Mouse (Mus musculus) intestine, embryonic 14.5 days (tissue): ENCODE data around the gene D430042O09Rik. TPM values are rescaled to one million over a fixed set of nuclear protein-coding genes. Genes with fewer than 3 reads are reported as not detected.
A peak's percentile ranks its signal among the peaks of the same experiment; 100 is the strongest.
"Not testable (repeated sequence)": the region's sequence is repeated elsewhere in the genome, so short reads cannot be mapped to it uniquely, and the experiment has no call there.

Source experiments
- ATAC-seq: fragments of 200-750 bp; cut with Nextera tagmentation; replicated peaks from 2 replicates; pipeline ENCODE4 v1.8.0; 2017; ENCODE audit warnings: low read depth, moderate number of reproducible peaks, moderate TSS enrichment, moderate library complexity; ENCODE audit not compliant: low FRiP score, low TSS enrichment
- DNase-seq: peaks from one replicate; pipeline ENCODE4 v3.0.0-alpha.2; 2018; ENCODE audit warnings: low spot score
- H3K27ac ChIP-seq: fragments of 300-500 bp; sonication (generic); 2 replicates; pipeline ENCODE4 v1.5.1; 2014; ENCODE audit warnings: low read depth, mild to moderate bottlenecking, control low read depth
- H3K27me3 ChIP-seq: fragments of 300-500 bp; sonication (generic); replicated peaks from 2 replicates; pipeline ENCODE4 v1.6.1; 2014; ENCODE audit warnings: low read length, control low read depth; ENCODE audit not compliant: control insufficient read depth, insufficient read depth
- H3K36me3 ChIP-seq: fragments of 300-500 bp; sonication (generic); 2 replicates; pipeline ENCODE4 v1.6.1; 2014; ENCODE audit warnings: low read length, control low read depth; ENCODE audit not compliant: control insufficient read depth, insufficient read depth
- H3K4me1 ChIP-seq: fragments of 300-500 bp; sonication (generic); replicated peaks from 2 replicates; pipeline ENCODE4 v1.6.1; 2014; ENCODE audit warnings: low read length, control low read depth, mixed read lengths; ENCODE audit not compliant: control insufficient read depth, insufficient read depth
- H3K4me2 ChIP-seq: fragments of 300-500 bp; sonication (generic); 2 replicates; pipeline ENCODE4 v1.6.1; 2014; ENCODE audit warnings: low read length
- H3K4me3 ChIP-seq: fragments of 300-500 bp; sonication (generic); 2 replicates; pipeline ENCODE4 v1.5.1; 2014; ENCODE audit warnings: low read depth, low read length, control low read depth, mixed read lengths
- H3K9ac ChIP-seq: fragments of 300-500 bp; sonication (generic); 2 replicates; pipeline ENCODE4 v1.6.1; 2014; ENCODE audit warnings: mild to moderate bottlenecking, low read length
- H3K9me3 ChIP-seq: fragments of 300-500 bp; sonication (generic); 2 replicates; pipeline ENCODE4 v1.6.1; 2016; ENCODE audit warnings: low read length, control low read depth; ENCODE audit not compliant: control insufficient read depth
- WGBS: fragments of 180-500 bp; shearing (Covaris S2); extraction: QIAGEN DNeasy Blood & Tissue Kit; methylation state at CpG from one replicate; pipeline ENCODE4 v1.1.7; 2014; 5-methylcytosine and 5-hydroxymethylcytosine counted together
- polyA plus RNA-seq: library from polyadenylated mRNA; unstranded; fragments of >200 nt; fragmentation: Nextera tagmentation; extraction: Ambion mirVana; gene quantifications from 2 replicates; pipeline ENCODE4 v1.2.1, GENCODE M21; 2014

D430042O09Rik gene
- polyA plus RNA-seq, 1 experiment from 2014 or later: 7.7 TPM

DNA sequence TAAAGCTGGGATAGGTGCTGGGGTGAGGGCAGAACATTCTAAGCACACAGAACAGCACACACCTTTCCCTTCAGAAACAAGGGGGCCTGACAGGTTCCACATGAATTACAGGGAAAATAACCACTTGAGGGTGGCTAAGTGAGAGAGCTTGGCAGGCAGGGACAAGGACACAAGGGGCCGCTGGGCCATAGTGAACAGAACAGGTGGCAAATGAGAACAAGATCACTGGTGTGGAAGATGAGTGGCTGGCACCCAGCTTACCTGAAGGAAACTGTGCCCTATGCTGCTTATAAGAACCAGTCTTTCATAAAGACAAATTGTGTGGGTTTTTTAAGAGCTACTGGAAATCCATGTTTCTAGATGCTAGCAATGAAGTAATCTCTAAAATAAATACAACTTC is 4.9 kb upstream of the D430042O09Rik start:
- H3K9me3 ChIP-seq: peaks cover 8% of the 10 kb centered on the region
- H3K4me3 ChIP-seq: no peak overlapping the region
- peaks cover 22% of the 10 kb centered on the region for H3K4me1 ChIP-seq
- no peaks in the 10 kb centered on the region for H3K27me3 ChIP-seq
- H3K36me3 ChIP-seq: peaks cover 67% of the 10 kb centered on the region
- H3K9ac ChIP-seq: no peak overlapping the region
- no peak overlapping the region for H3K4me2 ChIP-seq
- H3K27ac ChIP-seq: no peak overlapping the region
- WGBS: 92% methylated on average over 1 of the region's 1 CpGs
- ATAC-seq: no peak
- DNase-seq: no peak

DNA sequence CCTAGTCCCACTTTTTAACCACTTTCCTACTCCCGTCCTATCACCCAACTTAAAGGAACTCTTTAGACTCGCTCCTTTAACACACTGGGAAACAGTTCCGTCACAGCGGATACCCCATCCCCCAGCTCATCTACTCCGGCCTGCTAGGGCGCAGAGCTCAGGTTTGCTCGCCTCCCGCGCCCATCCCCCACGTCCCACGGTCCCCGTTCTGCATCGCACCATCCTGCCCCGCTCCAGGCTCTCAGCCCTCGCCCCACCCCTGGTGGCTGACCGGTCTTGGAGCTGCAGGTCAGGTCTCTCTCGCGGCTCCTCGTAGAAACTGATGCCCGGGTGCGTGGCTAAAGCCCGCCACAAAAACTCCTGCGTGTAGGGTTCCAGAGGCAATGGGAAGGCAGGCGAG is 502 bp upstream of the D430042O09Rik start:
- Histone ChIP-seq H3K9me3 (no peaks in the 10 kb centered on the region), H3K9ac (peak overlapping the region; percentile 88), H3K27ac (peak overlapping the region; percentile 91), H3K4me3 (peak overlapping the region; percentile 88), H3K4me2 (peak overlapping the region; percentile 63), H3K27me3 (no peaks in the 10 kb centered on the region), H3K36me3 (peaks cover 23% of the 10 kb centered on the region), H3K4me1 (peaks cover 27% of the 10 kb centered on the region)
- DNase-seq (no peak), ATAC-seq (peak; percentile 82)
- under 1% methylated on average over 23 of the region's 24 CpGs for WGBS

DNA sequence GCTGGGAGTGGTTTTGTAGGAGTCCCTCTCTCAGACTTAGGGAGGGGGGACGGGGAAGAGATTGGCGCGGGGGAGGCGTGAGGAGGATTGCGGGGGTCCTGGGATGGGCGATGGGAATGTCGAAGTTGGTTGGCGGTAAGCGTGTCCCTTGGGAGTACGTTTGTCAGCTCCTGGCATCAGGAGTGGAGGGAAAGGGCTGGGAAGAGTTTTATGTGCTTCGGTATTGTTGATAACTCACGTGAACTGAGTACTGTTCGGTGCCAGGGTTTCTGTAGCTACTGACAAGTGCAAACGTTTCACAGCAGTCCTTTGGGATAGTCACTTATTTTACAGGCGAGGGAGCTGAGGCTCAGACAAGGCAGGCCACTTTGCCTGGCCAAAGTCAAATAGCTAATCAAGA is 412 bp downstream of the D430042O09Rik start:
- H3K27ac ChIP-seq: 0 out of 2 replicates have a peak overlapping the region, but pooled peaks have one; percentile 47
- no peaks in the 10 kb centered on the region for H3K27me3 ChIP-seq
- H3K36me3 ChIP-seq: peaks cover 14% of the 10 kb centered on the region
- peak overlapping the region; percentile 60 for H3K4me2 ChIP-seq
- under 1% methylated on average over 15 of the region's 15 CpGs for WGBS
- ATAC-seq (no peak), DNase-seq (peak; percentile 58)
- H3K9me3 ChIP-seq: no peaks in the 10 kb centered on the region
- H3K4me1 ChIP-seq: peaks cover 27% of the 10 kb centered on the region
- peak overlapping the region; percentile 88 for H3K9ac ChIP-seq
- H3K4me3 ChIP-seq: peak overlapping the region; percentile 88

DNA sequence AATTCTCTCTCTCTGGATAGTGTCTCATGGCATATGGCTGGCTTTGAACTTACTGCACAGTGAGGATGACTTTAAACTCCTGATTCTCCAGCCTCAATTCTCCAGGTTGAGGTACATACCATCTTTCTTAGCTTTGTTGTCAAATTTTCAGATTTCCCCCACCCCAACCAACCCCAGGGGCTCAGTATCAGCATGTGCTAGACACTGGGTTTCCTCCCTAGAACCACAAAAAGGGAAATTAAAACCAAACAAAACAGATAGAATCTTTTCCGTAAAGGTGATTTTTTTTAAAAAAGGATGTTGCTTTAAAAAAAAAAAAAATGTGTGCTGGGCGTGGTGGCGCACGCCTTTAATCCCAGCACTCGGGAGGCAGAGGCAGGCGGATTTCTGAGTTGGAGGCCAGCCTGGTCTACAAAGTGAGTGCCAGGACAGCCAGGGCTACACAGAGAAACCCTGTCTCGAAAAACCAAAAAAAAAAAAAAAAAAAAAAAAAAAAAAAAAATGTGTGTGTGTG is 5.9 kb downstream of the D430042O09Rik start:
- H3K27ac ChIP-seq, H3K9ac ChIP-seq, H3K4me3 ChIP-seq, H3K9me3 ChIP-seq, H3K36me3 ChIP-seq, DNase-seq, ATAC-seq, H3K4me2 ChIP-seq, H3K4me1 ChIP-seq, H3K27me3 ChIP-seq: not testable (repeated sequence)
- 94% methylated on average over 7 of the region's 7 CpGs for WGBS

DNA sequence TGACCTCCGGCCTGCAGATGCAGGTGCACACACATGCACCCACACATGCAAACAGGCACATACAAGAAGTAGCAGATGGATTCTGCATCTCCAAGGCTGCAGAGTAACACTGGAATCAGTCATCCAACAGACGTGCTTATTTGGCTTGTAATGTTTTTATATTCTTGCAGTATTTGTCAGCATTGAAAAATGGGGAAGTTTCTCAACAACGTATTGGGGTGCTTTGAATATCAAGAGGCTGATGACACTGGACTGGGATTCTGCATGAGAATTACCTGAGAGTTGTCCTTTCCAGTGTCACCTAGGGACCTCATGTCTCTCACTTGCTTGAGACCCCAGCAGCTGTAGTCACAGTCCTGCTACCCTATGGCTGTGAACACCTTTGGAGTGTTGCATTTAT is 7.1 kb downstream of the D430042O09Rik start:
- H3K36me3 ChIP-seq: 0 out of 2 replicates have a peak, but pooled peaks cover 4% of the 10 kb centered on the region
- H3K4me3 ChIP-seq: no peak overlapping the region
- ATAC-seq (no peak), DNase-seq (no peak)
- H3K9ac ChIP-seq: no peak overlapping the region
- H3K4me1 ChIP-seq: no peaks in the 10 kb centered on the region
- WGBS: 86% methylated on average over 3 of the region's 3 CpGs
- H3K27me3 ChIP-seq: no peaks in the 10 kb centered on the region
- H3K27ac ChIP-seq: no peak overlapping the region
- H3K4me2 ChIP-seq: no peak overlapping the region
- H3K9me3 ChIP-seq: no peaks in the 10 kb centered on the region

DNA sequence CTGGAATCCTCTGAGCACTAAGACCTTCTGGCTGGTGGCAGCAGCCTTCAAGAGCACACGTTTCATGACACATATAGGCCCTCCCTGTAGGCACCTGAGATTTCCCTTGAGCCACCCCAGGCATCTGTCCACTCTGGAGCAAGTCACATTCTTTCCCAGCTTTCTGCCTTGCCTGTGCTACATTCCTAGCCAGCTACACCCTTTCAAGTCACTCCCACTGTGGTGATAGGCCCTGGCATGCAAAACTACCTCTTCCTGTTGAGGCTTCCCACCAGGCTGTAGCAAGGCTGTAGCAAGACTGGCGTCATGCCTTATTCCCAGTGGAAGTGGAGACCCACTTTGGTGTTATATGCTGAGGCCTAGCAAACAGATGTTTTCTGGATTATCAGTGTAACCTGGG is 9.0 kb downstream of the D430042O09Rik start:
- DNase-seq (no peak), ATAC-seq (0 out of 2 replicates have a peak, but pooled peaks have one; percentile 50)
- H3K36me3 ChIP-seq: 0 out of 2 replicates have a peak, but pooled peaks cover 4% of the 10 kb centered on the region
- H3K27me3 ChIP-seq: no peaks in the 10 kb centered on the region
- no peak overlapping the region for H3K9ac ChIP-seq
- H3K4me1 ChIP-seq: no peaks in the 10 kb centered on the region
- 60% methylated on average over 2 of the region's 2 CpGs for WGBS
- H3K27ac ChIP-seq: no peak overlapping the region
- no peaks in the 10 kb centered on the region for H3K9me3 ChIP-seq
- H3K4me3 ChIP-seq: no peak overlapping the region
- no peak overlapping the region for H3K4me2 ChIP-seq

DNA sequence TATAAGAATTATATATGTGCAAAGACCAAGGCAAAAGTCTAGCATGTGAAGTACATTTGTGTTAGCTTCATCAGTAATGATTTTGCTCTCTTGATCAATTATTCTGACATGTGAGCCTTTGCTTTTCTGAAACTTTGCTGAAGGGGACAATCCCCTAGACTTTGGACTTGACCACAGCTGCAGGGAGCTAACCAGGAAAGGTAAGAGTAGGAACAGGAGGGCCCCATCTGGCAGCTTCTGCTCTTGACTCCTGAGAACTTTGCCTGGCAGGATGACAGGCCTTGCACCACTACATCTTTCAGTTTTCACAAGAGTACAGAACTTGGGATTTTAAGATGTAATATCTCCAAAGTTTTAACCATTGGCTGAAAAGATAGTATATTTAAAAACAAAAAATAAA is 9.9 kb downstream of the D430042O09Rik start:
- Histone ChIP-seq H3K9ac (no peak overlapping the region), H3K4me3 (no peak overlapping the region), H3K36me3 (0 out of 2 replicates have a peak, but pooled peaks cover 4% of the 10 kb centered on the region), H3K4me2 (no peak overlapping the region), H3K27me3 (no peaks in the 10 kb centered on the region), H3K9me3 (no peaks in the 10 kb centered on the region), H3K4me1 (no peaks in the 10 kb centered on the region), H3K27ac (no peak overlapping the region)
- DNase-seq (no peak), ATAC-seq (no peak)

DNA sequence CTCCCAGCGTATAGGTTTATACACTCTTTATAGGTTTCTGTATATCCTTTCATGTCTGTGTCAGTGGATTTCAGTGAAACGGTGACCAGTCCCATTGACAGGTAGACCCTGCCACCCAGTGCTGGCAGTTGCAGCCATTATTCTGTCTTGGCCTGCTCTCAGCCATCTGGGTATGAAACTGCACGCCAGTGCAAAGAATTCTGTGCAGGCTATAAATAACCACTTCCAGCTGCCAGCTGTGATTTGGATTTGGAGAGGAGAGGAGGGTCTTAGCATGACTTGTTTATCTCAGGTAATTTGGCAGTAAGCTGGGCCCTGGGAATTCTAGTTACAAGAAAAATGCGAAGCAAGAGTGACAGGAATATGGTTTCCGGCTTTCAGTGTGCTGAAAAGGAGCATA is 12.7 kb downstream of the D430042O09Rik start:
- no peak overlapping the region for H3K4me3 ChIP-seq
- no peak overlapping the region for H3K27ac ChIP-seq
- no peaks in the 10 kb centered on the region for H3K36me3 ChIP-seq
- H3K4me2 ChIP-seq: no peak overlapping the region
- H3K9me3 ChIP-seq: no peaks in the 10 kb centered on the region
- H3K4me1 ChIP-seq: peaks cover 5% of the 10 kb centered on the region; the same call in 1 of the 2 replicates
- no peaks in the 10 kb centered on the region for H3K27me3 ChIP-seq
- DNase-seq: no peak
- 62% methylated on average over 5 of the region's 5 CpGs for WGBS
- ATAC-seq: no peak
- no peak overlapping the region for H3K9ac ChIP-seq

DNA sequence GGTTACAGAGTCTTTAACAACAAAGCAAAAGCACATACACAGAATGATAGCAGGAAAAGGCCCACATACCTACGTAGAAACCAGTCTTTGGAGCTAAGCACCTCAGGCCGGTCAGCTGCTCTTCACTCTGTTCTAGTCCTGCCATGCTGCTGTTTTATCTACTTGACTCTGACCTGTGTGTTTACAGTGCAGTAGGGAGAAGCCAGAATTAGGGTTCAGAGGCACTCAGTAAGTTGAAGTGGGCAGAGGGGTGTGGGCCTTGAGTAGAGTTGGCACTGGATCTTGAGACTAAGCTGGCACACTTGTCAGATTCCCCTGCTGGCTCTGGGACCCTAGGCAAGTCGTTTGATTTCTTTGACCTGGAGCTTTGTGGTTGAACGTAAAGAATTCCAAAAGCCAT is 13.3 kb downstream of the D430042O09Rik start:
- peaks cover 5% of the 10 kb centered on the region; the same call in 1 of the 2 replicates for H3K4me1 ChIP-seq
- no peak overlapping the region for H3K27ac ChIP-seq
- DNase-seq (no peak), ATAC-seq (no peak)
- no peak overlapping the region for H3K9ac ChIP-seq
- WGBS: 80% methylated on average over 4 of the region's 4 CpGs
- H3K36me3 ChIP-seq: no peaks in the 10 kb centered on the region
- no peaks in the 10 kb centered on the region for H3K9me3 ChIP-seq
- H3K27me3 ChIP-seq: no peaks in the 10 kb centered on the region
- H3K4me3 ChIP-seq: no peak overlapping the region
- no peak overlapping the region for H3K4me2 ChIP-seq
